Mouse (Mus musculus): ENCODE measurements at regions not wholly inside any gene's neighbourhood (a gene's known extent, or its start where the extent isn't known, plus 50 kb on each side); places are given as distances from the start of the nearest gene placed in this dataset.
A peak's percentile ranks its signal among the peaks of the same experiment; 100 is the strongest.

DNA sequence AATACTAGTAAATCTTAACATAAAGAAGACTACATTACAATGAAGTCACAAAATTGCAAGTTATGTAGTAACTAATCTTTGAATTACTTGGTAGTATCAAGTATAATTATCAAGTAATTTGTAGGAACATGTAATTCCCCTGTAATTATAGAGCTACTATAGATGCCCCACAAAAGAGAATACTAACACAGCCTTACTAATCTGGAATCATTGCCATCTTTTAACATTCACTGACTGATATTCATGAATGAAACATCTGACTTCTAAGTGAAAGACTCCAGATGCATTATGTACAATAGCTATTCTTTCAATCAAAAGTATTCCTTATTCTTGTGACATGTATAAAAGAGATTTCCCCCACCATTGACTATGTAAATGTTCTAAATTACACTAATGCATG lies 337.3 kb upstream of the Tecrl start:
- Histone ChIP-seq H3K9ac (replicated peaks) (no peak overlapping the region), H3K9me3 (no peaks in the 10 kb centered on the region), H3K4me3 (no peak overlapping the region), H3K4me2 (replicated peaks) (no peak overlapping the region), H3K27me3 (no peaks in the 10 kb centered on the region), H3K36me3 (no peaks in the 10 kb centered on the region), H3K27ac (replicated peaks) (no peak overlapping the region), H3K4me1 (no peaks in the 10 kb centered on the region)
- no peak for ATAC-seq (ENCODE audit: low FRiP score, low read depth)

DNA sequence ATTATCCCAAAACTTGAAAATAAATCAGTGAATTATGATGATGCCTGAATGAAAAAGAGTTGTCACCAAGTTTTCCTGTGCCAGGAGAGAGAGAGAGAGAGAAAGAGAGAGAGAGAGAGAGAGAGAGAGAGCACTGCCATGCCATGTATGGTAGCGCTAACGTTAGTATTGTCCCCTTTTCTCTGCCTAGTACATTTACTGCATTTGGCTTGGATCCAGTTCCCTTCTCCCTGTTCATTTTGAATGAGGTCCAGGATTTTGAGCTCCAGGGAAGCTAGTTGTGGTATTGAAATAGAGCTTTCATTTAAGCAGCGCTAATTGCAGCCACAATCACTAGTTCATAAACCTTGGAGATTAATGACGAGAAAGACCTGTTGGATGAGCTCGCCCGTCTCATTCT lies 323.4 kb upstream of the Tecrl start:
- 84% methylated on average over 6 of the region's 6 CpGs for WGBS
- no peak overlapping the region for H3K9ac ChIP-seq (replicated peaks)
- no peak overlapping the region for H3K4me3 ChIP-seq
- H3K36me3 ChIP-seq, result no peaks in the 10 kb centered on the region
- H3K9me3 ChIP-seq, result no peaks in the 10 kb centered on the region
- H3K4me2 ChIP-seq (replicated peaks), result no peak overlapping the region
- H3K4me1 ChIP-seq, result no peaks in the 10 kb centered on the region
- ATAC-seq (ENCODE audit: low FRiP score, low read depth), result no peak
- H3K27me3 ChIP-seq, result no peaks in the 10 kb centered on the region
- no peak overlapping the region for H3K27ac ChIP-seq (replicated peaks)

DNA sequence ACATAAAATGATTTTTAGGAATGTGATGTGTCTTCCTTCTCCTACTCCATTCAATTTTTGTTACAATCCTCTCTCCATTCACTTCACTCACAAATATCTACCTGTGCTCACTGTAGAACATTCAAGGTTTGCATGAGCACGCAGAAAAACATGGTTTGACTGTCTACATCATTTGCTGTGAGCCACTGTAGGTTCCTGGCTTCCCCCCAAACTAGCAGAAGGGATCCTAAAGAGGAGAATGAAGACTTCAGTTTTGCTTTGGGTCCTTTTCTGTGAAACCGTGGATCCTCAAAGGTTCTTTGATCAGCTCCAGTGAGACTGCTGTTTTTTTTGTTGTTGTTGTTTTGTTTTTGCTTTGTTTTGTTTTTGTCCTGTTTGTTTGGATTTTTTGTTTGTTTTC lies 304.1 kb upstream of the Tecrl start:
- no peaks in the 10 kb centered on the region for H3K4me1 ChIP-seq
- WGBS, result 77% methylated on average over 2 of the region's 2 CpGs
- no peaks in the 10 kb centered on the region for H3K27me3 ChIP-seq
- H3K4me3 ChIP-seq, result no peak overlapping the region
- H3K27ac ChIP-seq (replicated peaks), result no peak overlapping the region
- H3K36me3 ChIP-seq, result no peaks in the 10 kb centered on the region
- H3K9ac ChIP-seq (replicated peaks), result no peak overlapping the region
- no peak overlapping the region for H3K4me2 ChIP-seq (replicated peaks)
- no peaks in the 10 kb centered on the region for H3K9me3 ChIP-seq
- no peak for ATAC-seq (ENCODE audit: low FRiP score, low read depth)

DNA sequence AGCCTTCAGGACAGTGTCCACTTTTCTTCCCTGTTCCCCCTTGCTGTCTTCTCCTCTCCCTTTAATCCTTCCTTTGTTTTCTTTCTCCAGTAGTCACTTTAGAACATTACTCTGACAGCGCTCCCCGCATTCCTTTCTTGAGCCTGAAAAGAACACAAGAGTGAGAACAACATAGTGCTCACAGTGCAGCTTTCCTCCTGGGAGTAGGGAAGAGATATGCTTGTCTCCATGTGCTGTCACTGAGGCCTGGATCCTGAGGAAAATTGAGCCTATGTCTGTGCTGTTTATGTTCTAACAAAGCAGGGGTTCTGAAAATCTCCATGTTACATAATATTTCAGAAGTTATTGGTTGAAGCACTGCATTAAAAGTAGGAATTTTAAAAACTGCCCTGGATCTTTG lies 296.3 kb upstream of the Tecrl start:
- H3K27me3 ChIP-seq, result no peaks in the 10 kb centered on the region
- no peak overlapping the region for H3K27ac ChIP-seq (replicated peaks)
- 0% methylated on average over 2 of the region's 2 CpGs for WGBS
- H3K4me1 ChIP-seq, result no peaks in the 10 kb centered on the region
- peak; percentile 70; the same call in 1 of the 2 replicates for ATAC-seq (ENCODE audit: low FRiP score, low read depth)
- no peak overlapping the region for H3K4me2 ChIP-seq (replicated peaks)
- no peak overlapping the region for H3K4me3 ChIP-seq
- no peaks in the 10 kb centered on the region for H3K9me3 ChIP-seq
- H3K9ac ChIP-seq (replicated peaks), result no peak overlapping the region
- no peaks in the 10 kb centered on the region for H3K36me3 ChIP-seq

DNA sequence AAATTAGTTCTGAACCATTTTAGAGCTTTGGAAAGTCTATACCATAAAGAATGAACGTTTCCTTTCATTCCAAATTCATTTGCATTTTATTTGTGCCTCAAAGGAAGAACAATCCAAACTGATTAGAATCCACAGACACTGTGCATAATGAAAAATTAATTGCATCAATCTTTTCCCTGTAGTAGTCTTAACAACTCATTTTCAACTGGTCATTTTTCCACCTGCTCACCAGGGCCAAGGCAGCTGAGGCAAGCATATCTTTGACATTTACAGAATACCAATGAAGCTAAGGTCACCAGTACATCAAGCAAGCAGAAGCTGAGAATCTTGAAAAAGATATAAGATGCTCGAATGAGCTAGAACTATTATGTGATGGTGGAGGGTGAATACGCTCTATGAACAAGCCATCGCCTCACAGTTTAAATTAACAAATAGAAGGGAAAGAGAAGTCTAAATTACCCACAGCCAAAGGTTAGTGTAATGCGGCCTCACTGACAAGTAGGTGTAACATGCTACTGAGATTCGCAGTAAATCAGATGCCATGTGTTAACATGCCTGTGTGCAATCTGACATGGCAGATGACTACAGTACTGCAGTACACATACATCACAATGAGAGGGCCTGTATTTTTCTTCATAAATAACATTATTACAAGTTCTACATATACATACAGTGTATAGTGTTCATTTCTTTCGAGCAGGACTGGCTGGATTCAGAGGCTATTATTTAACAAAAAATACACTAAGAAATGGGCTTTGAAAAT lies 267.8 kb upstream of the Tecrl start:
- H3K36me3 ChIP-seq, result no peaks in the 10 kb centered on the region
- 76% methylated on average over 7 of the region's 7 CpGs for WGBS
- H3K27ac ChIP-seq (replicated peaks), result no peak overlapping the region
- no peak overlapping the region for H3K4me2 ChIP-seq (replicated peaks)
- H3K4me1 ChIP-seq, result no peaks in the 10 kb centered on the region
- H3K4me3 ChIP-seq, result no peak overlapping the region
- H3K27me3 ChIP-seq, result no peaks in the 10 kb centered on the region
- no peak overlapping the region for H3K9ac ChIP-seq (replicated peaks)
- no peaks in the 10 kb centered on the region for H3K9me3 ChIP-seq
- ATAC-seq (ENCODE audit: low FRiP score, low read depth), result peak; percentile 27

DNA sequence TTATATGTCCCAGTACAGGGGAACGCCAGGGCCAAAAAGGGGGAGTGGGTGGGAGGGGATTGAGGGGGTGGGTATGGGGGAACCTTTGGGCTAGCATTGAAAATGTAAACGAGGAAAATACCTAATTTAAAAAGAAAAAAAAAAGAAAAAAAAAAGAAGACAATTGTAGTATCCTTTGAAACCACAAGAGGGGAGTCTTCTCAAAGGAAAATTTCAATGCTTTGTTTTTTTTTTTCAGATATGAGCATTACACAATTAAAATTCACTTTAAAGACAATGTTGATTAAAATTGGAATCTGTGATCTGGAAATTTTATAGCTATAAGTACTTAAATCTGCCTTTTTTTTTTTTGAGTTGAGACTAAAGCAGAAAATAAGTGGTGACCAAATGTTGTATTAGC lies 255.8 kb upstream of the Tecrl start:
- 34% methylated on average over 2 of the region's 2 CpGs for WGBS
- ATAC-seq (ENCODE audit: low FRiP score, low read depth), result no peak

DNA sequence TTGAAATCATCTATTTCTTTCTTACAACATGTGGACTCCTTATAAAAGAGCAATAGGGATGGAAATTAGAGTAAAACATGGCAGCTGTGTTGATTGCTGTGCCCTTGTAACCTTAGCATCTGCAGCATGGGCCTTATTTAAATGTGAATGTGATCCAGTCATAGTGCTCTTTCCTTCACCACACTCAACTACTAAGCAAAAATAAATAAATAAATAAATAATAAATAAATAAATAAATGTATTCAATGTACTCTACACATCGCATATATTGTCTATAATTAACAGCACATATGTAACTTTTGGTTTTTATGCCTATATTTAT lies 238.3 kb upstream of the Tecrl start:
- H3K4me2 ChIP-seq (replicated peaks), result no peak overlapping the region
- no peaks in the 10 kb centered on the region for H3K9me3 ChIP-seq
- no peak overlapping the region for H3K9ac ChIP-seq (replicated peaks)
- H3K4me3 ChIP-seq, result no peak overlapping the region
- H3K36me3 ChIP-seq, result no peaks in the 10 kb centered on the region
- H3K27ac ChIP-seq (replicated peaks), result no peak overlapping the region
- WGBS, result 88% methylated on average over 1 of the region's 1 CpGs
- ATAC-seq (ENCODE audit: low FRiP score, low read depth), result 0 out of 2 replicates have a peak, but pooled peaks have one; percentile 30
- H3K27me3 ChIP-seq, result no peaks in the 10 kb centered on the region
- no peaks in the 10 kb centered on the region for H3K4me1 ChIP-seq

More for the DNA sequence above, 255.8 kb upstream of the Tecrl start:
- Histone ChIP-seq H3K4me2 (replicated peaks) (no peak overlapping the region), H3K9ac (replicated peaks) (no peak overlapping the region), H3K9me3 (no peaks in the 10 kb centered on the region), H3K27me3 (no peaks in the 10 kb centered on the region), H3K27ac (replicated peaks) (no peak overlapping the region), H3K4me3 (no peak overlapping the region), H3K36me3 (no peaks in the 10 kb centered on the region), H3K4me1 (no peaks in the 10 kb centered on the region)

DNA sequence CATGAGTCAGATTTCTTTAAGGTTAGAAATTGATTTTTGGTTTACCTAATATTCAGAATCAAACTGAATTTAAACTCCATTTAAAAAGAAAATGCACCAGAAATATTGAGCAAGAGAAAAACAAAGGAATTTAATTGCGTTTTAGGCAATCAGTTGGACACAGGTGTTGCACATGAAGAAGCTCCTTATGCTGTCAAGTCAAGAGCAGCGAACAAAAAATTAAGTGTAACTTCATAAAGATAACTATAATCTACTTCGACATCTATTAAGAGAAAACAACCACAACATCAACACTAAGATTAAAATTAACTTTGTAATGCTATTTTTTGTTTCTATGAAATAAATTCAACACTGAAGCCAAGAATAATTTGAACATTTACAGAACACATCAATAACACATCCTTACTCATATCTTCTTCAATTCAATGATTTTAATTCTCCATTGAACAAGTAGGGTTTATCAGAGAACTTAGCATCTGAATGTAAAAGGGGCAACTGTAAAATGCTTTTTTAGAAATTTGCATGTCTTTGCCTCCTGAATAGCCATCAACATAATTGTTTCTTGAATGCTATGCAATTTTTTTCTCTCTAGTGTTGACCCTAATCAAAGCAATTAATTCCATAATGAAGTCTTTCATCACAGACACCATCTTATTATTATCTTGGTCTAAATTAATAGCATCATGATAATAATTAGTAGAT lies 237.7 kb upstream of the Tecrl start:
- Histone ChIP-seq H3K27me3 (no peaks in the 10 kb centered on the region), H3K4me2 (replicated peaks) (no peak overlapping the region), H3K9ac (replicated peaks) (no peak overlapping the region), H3K9me3 (no peaks in the 10 kb centered on the region), H3K4me3 (no peak overlapping the region), H3K4me1 (no peaks in the 10 kb centered on the region), H3K27ac (replicated peaks) (no peak overlapping the region), H3K36me3 (no peaks in the 10 kb centered on the region)
- ATAC-seq (ENCODE audit: low FRiP score, low read depth), result no peak
- WGBS, result 92% methylated on average over 3 of the region's 3 CpGs
